Comparison of ENCODE assay signal across 8 mouse cellular contexts in the genomic region with DNA sequence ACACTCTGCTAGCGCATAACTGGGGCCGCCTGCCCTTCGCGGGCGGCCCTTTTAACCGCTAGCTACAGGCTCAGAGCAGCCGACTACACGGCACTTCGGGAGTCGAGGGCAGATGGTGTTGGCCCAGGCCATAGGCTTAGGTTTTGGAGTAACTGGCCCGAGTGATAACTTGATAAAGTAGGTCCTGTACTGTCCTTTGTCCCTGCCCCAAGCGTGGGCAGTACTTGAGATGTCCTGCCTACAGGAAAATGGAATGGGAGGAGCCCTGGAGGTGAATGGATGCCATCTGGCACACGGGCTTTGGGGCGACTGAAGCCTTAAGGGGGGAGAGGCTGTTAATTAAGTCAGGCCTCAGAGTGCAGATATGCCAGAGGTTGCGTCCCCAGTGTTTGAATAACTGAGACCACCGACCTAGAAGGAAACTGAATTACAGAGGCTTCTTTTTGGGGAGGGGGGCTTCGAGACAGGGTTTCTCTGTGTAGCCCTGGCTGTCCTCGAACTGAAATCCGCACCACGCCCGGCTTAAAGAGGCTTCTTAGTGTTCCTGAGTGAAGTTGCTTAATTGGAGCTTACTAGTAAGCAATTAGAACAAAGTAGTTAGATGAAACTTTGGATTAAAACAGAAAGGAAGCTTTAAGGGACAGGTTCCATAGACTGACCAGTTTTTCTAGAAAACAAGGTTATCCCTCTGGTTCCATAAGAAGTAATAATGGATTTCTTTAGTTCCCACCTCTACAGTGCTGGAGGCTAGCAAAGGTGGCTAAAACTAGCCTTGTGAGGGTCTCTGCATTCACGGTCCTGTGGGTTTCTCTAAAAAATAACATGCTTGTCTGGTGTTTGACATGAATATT. TPM values are rescaled to one million over a fixed set of nuclear protein-coding genes. Genes with fewer than 3 reads are reported as not detected.
DNase-seq lines count a peak whose midpoint lies in the region; ATAC-seq and TF ChIP-seq lines count a peak whose summit lies in the region.

No protein-coding gene starts in this region.

- H3K27ac ChIP-seq in intestine, embryonic 14.5 days (ENCODE audit: low read depth), result peak overlapping the region; percentile 99
- H3K27ac ChIP-seq in small intestine, adult 2 months (ENCODE audit: insufficient read depth, low read depth, low read length), result peak overlapping the region; percentile 94

- peak overlapping the region; percentile 100 for H3K9ac ChIP-seq in intestine, embryonic 14.5 days (ENCODE audit: low read length)

- H3K4me3 ChIP-seq in intestine, embryonic 14.5 days (ENCODE audit: low read depth, low read length), result peak overlapping the region; percentile 88
- H3K4me3 ChIP-seq in small intestine, adult 2 months (ENCODE audit: low read depth, low read length), result peak overlapping the region; percentile 94

- intact Hi-C loops in gastrocnemius, postnatal 36 days (cut with DNase I), result no loop called here
- intact Hi-C loops in left cerebral cortex, postnatal 4 days (cut with DNase I), result loop anchor here (10.0 kb wide), 1 partner anchor 243 kb away; no protein-coding TSS in a partner anchor

- peak; percentile 52; the same call in 1 of the 2 replicates for TF ChIP-seq POLR2A in small intestine, adult 2 months (IDR thresholded peaks at IDR 0.05; ENCODE audit: low read depth, low read length)

- no peak for TF ChIP-seq CTCF in small intestine, adult 2 months (IDR thresholded peaks at IDR 0.05; ENCODE audit: extremely low read depth, insufficient read length, insufficient replicate concordance, low read depth, low read length)

- 4% methylated on average over 22 of the region's 22 CpGs for WGBS in intestine, embryonic 14.5 days
- WGBS in small intestine, adult 2 months, result 6% methylated on average over 22 of the region's 22 CpGs

- 0 out of 2 replicates have a peak, but pooled peaks cover 2% of the 10 kb centered on the region for H3K36me3 ChIP-seq in intestine, embryonic 14.5 days (ENCODE audit: control insufficient read depth, insufficient read depth, low read length)
- peaks cover 4% of the 10 kb centered on the region; the same call in 1 of the 2 replicates for H3K36me3 ChIP-seq in small intestine, adult 2 months (ENCODE audit: control insufficient read depth, insufficient read depth, low read length)

- H3K27me3 ChIP-seq in intestine, embryonic 14.5 days (replicated peaks; ENCODE audit: control insufficient read depth, insufficient read depth, low read length), result no peaks in the 10 kb centered on the region
- H3K27me3 ChIP-seq in small intestine, adult 2 months (ENCODE audit: control insufficient read depth, insufficient read depth, low read length), result no peaks in the 10 kb centered on the region

- no peaks in the 10 kb centered on the region for H3K9me3 ChIP-seq in intestine, embryonic 14.5 days (ENCODE audit: control insufficient read depth, low read length)

- H3K4me2 ChIP-seq in intestine, embryonic 14.5 days (ENCODE audit: low read length), result peak overlapping the region; percentile 68

- ATAC-seq in intestine, embryonic 14.5 days (replicated peaks; ENCODE audit: low FRiP score, low TSS enrichment, low read depth), result peak; percentile 50
- ATAC-seq in megakaryocyte-erythroid progenitor cell, adult 5-6 weeks (replicated peaks; ENCODE audit: low FRiP score, low TSS enrichment, poor library complexity, severe bottlenecking), result peak; percentile 56

- 0 out of 2 replicates have a peak, but pooled peaks cover 9% of the 10 kb centered on the region for H3K4me1 ChIP-seq in intestine, embryonic 14.5 days (replicated peaks; ENCODE audit: control insufficient read depth, insufficient read depth, low read length)
- H3K4me1 ChIP-seq in small intestine, adult 2 months (ENCODE audit: control insufficient read depth, insufficient read depth, insufficient read length, low read length), result no peaks in the 10 kb centered on the region

- peak; percentile 43 for DNase-seq in right cerebral cortex, adult 18-20 months
- no peak for DNase-seq in right cerebral cortex, postnatal 36 days (ENCODE audit: low spot score in 2 of 2)
- peak; percentile 45 for DNase-seq in embryo, embryonic 11.5 days (ENCODE audit: low read depth, low spot score)
- DNase-seq in gastrocnemius, postnatal 36 days, result peak; percentile 60
- DNase-seq in intestine, embryonic 14.5 days (ENCODE audit: low spot score), result peak; percentile 83
- DNase-seq in left cerebral cortex, postnatal 4 days, result peak; percentile 79

RNA-seq across cellular contexts. Expression of a gene that starts 13.9 kb away (rescaled TPM):
- total RNA-seq in gastrocnemius, postnatal 36 days (2021), result 1 to 10 TPM; 5.2 to 8.1 TPM
- 7.1 and 7.6 TPM in 2 replicates for polyA plus RNA-seq in intestine, embryonic 14.5 days (2014; fragmentation: Nextera tagmentation; extraction: Ambion mirVana)
- total RNA-seq in left cerebral cortex, postnatal 4 days (2021), result 10 to 100 TPM; 10.7 to 12.9 TPM
- total RNA-seq in megakaryocyte-erythroid progenitor cell, adult 5-6 weeks (2014; fragmentation: Nextera tagmentation), result 13.7 and 14.2 TPM in 2 replicates
- 7.0 and 9.8 TPM in 2 replicates for total RNA-seq in megakaryocyte-erythroid progenitor cell, adult 5-6 weeks (2017)
- polyA plus RNA-seq in small intestine, adult 2 months (2012; rRNA removed), result 14.2 and 31.2 TPM in 2 replicates

Comparison
In these comparisons a context has a peak if more than half of its experiments do, and no peak if none do; other contexts are left out.
1. DNase-seq: peak in right cerebral cortex, adult 18-20 months (single experiment), embryo, embryonic 11.5 days (single experiment), gastrocnemius, postnatal 36 days (2 of 2), intestine, embryonic 14.5 days (single experiment) and left cerebral cortex, postnatal 4 days (single experiment); none in right cerebral cortex, postnatal 36 days (0 of 2).